8 mouse cellular contexts compared by ENCODE assay signal in the genomic region with DNA sequence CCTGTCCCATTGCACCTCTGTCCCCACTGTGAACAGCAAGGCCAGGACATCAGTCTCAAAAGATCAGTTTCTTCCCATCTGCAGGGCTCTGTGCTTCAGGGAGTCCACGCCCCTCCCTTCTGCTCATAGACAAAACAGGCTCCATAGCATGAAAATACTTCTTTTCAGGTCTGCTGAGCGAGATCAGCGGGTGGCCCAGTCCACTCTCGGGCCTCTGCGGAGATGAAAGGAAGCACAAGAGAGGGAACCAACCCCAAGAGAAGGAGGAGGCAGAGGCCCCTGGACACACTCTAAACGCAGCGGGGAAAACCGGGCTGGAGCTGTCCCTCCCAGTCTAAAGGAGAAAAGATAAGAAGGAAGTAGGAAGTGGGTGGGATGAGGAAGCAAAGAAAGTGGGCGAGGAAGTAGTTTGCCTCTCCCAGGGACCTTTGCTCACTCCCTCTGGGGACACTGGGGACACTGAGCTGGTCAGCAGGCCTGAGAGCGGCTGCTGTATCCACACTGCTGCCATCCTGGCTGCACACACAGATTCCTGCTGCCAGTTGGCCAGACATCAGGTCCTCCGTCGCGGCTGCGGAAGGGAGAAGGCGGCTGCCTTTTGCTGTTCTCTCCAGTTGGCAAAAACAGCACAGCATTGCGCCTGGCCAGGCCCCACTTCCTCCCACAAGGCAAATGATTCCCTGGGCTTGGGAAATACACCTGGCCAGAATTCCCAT.
DNase-seq lines count a peak whose midpoint lies in the region; ATAC-seq and TF ChIP-seq lines count a peak whose summit lies in the region.

No protein-coding gene starts in this region.

- TF ChIP-seq CTCF in hindbrain, postnatal 0 days (IDR thresholded peaks at IDR 0.05; ENCODE audit: low read depth) = 0 out of 2 replicates have a peak, but pooled peaks have one; percentile 3

- no peaks in the 10 kb centered on the region for H3K9me3 ChIP-seq in hindbrain, postnatal 0 days (ENCODE audit: low read length)

- peak; percentile 75 for DNase-seq in ZHBTc4 (ENCODE audit: low read depth, low spot score)
- peak; percentile 65 for DNase-seq in embryo, embryonic 11 days
- DNase-seq in gastrocnemius, postnatal 36 days = peak; percentile 82 to 86
- peak; percentile 88 for DNase-seq in hindbrain, postnatal 0 days (ENCODE audit: low spot score)
- peak; percentile 79 to 86 for DNase-seq in left cerebral cortex, adult 18-20 months (ENCODE audit: low spot score in 2 of 2)
- DNase-seq in lung, postnatal 10 days = peak; percentile 88
- DNase-seq in right cerebral cortex, postnatal 10 days (ENCODE audit: low spot score in 2 of 2) = peak; percentile 90
- DNase-seq in spleen, adult 12 weeks (ENCODE audit: low spot score) = no peak

- intact Hi-C loops in gastrocnemius, postnatal 36 days (cut with DNase I) = loop anchor here (10.0 kb wide), 1 partner anchor 239 kb away; no protein-coding TSS in a partner anchor

- 8% methylated on average over 16 of the region's 16 CpGs for WGBS in hindbrain, postnatal 0 days

- H3K27ac ChIP-seq in hindbrain, postnatal 0 days = no peak overlapping the region; the same call in 1 of the 2 replicates

- H3K36me3 ChIP-seq in hindbrain, postnatal 0 days (ENCODE audit: insufficient read depth, low read length) = no peaks in the 10 kb centered on the region

- H3K4me1 ChIP-seq in hindbrain, postnatal 0 days (ENCODE audit: insufficient read depth, low read length) = peaks cover 20% of the 10 kb centered on the region

- H3K4me3 ChIP-seq in hindbrain, postnatal 0 days (ENCODE audit: low read length) = no peak overlapping the region

- ATAC-seq in hindbrain, postnatal 0 days = peak; percentile 80

- peaks cover 11% of the 10 kb centered on the region; the same call in 1 of the 2 replicates for H3K27me3 ChIP-seq in hindbrain, postnatal 0 days (ENCODE audit: insufficient read depth, low read length)

- H3K4me2 ChIP-seq in hindbrain, postnatal 0 days (ENCODE audit: low read depth, low read length) = peak overlapping the region; percentile 30

- H3K9ac ChIP-seq in hindbrain, postnatal 0 days (replicated peaks; ENCODE audit: low read length) = no peak overlapping the region
